Mouse (Mus musculus): ENCODE data around the gene Ptprr.

The Ptprr gene

DNA sequence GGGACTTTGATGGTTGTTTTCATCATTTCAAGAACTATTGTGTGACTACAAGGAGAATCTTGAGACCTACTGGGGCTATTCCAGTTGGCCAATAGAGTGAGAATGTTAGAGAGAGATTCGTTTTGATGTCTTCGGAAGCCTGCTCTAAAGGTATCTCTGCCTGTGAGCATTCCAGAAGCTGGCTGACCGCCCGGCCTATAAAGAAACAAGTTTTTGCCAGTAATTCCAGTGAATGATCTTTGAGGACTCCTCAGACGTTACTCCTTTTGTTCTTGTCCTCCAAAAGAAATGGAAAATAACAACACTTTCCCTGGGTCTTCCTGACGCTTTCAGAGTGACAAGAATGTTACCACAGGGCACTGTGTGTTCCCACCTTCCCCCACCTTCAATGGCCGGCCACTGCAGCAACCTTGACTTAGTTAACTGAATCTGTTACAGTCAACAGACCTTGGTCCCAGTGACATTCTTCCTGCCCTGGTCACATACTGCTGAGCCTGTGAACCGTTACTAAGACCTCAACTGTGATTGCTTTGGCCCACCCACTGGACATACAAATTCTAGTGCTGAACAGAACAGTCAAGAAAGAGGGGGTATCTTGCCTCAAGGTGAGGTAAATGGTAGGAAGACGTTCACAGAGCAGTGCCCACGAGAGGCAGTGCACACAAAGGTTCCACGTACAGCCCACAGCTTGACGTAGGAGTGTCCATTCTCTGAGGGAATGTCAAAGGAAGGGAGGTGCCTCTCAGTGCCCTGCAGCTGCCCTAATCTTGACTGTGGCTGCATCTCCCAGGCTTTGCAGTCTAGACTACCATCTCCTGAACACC is 252.8 kb downstream of the Ptprr start:
- DNase-seq = peak; percentile 91

DNA sequence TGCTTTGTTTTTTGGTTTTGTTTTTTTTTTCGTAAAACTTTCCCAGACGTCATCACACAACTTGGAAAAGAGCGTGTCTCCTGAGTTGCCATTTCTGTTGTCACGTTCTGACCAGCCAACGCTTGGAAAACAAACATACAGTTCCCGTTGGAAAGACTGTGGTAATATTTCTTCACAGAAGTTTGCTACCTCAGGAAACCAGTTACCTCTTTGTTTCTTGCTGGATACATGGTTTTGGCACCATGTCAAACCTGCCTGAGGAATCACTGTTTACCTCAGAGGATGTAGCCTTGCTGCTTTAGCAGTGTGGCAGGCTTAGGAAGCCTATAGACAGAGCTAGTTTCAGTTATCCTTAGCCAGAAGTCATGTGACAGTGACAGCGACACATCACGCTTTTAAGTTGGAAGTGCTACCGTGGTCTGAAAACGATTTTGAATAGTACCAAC is 253.5 kb downstream of the Ptprr start:
- DNase-seq = peak; percentile 81

DNA sequence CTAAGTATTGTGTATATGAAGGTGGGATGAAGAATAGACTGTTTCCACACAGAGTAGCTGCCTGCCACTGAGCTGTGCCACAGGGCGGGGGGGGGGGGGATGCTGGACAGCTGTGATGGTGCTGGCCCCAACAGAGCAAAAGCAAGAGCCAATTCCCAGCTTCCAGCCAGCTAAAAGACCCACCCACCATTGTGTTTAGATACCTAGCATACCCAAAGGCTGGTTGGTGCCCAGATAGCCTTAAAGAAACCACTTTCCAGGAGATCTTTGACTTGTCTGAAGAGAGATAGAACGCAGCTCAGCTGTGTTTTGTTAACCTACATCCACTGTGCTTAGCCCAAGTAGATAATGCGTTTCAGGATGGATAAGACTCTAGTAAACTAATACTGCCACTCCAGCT is 254.1 kb downstream of the Ptprr start:
- peak; percentile 82 for DNase-seq

DNA sequence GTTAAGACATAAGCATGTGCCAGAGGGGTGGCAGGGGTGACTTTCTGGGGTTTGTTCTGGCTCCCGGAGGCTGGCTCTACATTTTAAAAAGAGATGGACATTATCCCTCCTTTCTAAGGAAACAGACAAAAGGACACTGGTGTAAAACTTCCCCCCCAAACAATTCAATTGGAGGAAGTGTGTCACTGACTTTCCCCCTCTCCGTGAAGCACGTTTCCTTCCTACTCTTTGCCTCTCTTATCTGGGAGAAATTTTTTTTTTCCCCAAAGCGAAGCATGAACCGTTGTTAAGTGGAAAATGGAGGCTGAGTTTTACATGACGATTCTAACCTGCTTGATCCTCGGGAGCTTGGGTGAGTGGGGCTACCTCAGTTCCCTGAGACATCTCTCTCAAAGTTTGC is 257.3 kb downstream of the Ptprr start, which contains the start of gene Ptprb:
TSS of gene Ptprb (plus strand) at position 244 of the 400 bp plus-strand sequence.
- DNase-seq = peak; percentile 91

DNA sequence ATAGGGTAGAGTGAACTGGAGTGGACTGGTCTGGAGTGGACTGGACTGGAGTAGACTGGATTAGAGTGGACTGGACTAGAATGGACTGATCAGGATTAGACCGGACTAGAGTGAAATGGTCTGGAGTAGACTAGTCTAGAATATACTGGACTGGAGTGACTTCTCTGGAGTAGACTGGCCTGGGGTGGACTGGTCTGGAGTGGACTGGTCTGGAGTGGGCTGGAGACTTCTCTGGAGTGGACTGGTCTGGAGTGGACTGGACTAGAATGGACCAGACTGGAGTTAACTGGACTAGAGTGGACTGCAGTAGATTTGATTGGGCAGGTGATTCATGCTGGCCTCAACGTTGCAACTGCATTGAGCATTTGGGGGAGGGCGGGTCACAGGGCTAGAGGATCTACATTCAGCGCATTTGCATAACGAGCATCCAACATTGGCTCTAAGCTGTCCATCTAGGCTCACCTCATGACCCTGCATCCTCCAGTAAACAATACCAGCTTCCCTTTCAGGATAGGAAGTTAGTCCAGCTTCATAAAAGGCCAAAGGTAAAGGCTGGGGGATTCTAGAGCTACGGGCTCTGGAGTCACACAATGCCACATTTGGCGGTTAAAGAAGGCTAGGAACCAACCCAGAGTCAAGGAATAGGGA is 268.8 kb downstream of the Ptprr start:
- peak; percentile 92 for DNase-seq

DNA sequence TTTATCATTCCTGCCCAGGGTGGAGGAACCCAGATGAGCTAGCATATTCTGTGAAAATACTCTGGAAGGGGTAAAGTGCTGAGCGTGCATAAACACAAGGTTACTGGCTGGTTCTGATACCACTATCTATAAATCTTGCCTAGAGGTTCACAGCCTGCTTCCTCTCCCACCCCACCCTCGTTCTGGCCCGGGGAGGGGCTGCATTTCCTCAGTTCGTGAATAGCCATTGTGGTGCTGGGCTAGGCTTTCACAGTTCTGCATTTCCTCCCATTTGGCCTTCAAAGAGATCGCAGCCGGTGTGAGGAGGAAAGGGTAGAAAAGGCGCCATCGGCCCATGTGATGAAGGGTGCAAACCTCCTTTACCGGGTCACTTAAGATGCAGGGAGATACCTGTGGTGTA is 270.1 kb downstream of the Ptprr start:
- DNase-seq = peak; percentile 98

DNA sequence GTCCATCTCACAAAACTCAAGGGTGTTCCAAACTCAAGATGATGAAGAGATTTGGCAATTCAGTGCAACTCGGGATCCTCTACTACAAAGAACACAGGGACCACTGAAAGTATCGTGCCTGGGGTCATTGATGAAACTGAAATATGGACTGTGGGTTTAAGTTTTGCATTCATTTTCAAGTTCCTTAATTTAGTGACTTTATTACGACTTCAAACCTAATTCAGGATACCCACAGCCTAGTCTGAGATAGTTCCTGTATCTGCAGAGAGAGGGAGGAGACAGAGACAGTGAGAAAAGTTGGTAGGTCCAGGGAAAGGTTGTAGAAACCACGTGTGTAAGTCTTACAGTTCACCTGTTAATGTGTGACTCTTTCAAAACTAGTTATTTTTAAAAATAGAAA is 272.5 kb downstream of the Ptprr start:
- no peak for DNase-seq

DNA sequence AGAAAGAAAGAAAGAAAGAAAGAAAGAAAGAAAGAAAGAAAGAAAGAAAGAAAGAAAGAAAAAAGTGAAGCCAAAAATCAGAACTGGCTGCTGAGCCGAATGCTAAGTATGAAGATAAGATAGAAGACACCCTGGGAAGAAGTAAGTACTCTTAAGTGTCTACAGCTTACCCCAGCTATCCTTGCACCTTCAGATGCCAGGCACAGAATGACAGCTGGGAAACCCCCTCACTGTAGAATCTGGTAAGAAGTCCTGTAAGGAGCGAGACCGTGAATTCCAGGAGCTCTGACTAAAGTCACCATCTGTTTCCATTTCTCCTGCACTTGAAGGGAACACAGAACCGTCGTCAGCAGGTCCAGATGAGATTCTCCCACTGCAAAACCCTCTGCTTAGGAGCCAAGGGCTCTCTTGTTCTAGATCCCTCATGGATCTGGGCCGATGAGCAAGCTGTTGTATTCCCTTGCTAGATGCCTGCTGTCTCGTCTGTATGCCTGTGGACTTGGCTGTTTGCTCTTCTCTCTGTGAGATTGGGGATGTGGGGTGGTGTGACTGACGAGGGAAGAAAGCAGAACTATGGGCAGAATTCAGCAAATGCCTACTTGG is 273.2 kb downstream of the Ptprr start:
- peak; percentile 74 for DNase-seq

DNA sequence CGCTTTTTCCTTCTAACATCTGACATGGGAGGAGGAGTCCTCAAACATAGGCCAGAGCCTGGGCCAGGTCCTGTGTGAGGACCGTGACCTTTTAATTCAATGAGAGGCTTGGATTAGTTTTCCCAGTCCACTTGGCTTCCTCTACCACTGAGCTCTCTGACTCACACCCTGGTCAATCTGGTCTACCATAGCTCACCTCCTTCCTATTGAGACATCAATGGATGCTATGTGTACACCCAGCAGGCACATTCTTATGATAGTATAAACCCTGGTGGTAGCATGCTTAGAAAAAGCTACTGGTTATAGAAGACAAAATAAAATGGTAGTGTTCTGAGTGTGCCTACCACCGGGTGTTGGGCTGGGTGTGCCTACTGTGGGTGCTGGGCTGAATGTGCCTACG is 278.4 kb downstream of the Ptprr start:
- peak; percentile 33 for DNase-seq

DNA sequence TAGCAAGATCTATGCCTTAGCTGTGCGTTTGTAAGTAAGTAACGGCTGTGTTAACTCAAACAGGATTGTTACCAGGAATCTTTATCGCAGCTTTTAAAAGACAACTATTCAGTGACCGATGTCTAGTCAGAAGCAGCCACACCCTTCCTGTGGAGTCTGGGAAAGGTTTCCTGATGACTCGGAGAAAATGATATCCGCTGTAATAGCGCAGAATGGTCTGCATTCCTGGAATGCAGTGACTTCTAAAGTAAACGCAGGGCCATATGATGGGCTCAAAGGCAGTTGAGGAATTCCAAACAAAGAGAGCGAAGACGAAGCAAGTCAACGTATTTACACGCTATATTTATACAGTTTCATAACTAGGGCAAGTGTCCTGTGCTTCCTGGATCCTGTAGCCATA is 279.8 kb downstream of the Ptprr start:
- DNase-seq = peak; percentile 94

DNA sequence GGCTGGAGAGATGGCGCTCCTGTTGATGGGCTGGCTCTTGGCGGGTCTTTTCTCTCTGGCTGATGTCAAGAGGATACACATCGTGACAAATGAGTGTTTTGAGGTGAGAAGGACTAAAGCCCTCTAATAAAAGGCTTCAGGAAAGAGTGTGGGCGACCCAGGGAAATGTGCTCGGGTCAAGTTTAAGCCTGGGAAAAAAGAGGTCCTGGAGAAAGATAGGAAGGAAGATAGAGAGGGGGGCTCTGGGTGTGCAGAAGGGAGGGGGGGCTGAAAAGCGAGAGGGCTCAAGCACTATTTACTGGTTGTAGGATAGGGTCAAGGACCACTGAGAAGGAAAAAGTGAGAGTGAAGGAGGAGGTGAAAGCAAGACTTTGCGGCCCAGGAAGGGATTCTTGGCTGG is 282.8 kb downstream of the Ptprr start:
- DNase-seq = no peak

DNA sequence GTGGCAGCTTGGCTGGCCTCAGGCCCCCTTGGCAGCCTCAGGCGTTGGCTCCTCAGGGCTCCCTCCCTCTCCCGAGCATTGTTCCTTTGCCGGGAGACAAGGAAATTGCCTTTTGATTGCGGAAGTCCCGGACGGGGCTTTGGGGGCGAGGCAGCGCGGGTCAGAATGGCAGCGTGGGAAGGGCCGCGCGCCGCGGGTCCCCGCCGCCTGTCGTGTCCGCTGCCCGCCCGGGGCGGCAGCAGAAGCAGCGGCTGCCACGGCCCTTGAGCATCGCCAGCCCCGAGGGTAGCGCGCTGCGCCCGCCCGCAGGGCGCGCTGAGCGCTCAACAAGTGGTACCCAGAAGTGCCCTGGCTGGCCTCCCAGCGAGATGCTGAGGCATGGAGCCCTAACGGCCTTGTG is 283.2 kb downstream of the Ptprr start:
- peak; percentile 99 for DNase-seq

DNA sequence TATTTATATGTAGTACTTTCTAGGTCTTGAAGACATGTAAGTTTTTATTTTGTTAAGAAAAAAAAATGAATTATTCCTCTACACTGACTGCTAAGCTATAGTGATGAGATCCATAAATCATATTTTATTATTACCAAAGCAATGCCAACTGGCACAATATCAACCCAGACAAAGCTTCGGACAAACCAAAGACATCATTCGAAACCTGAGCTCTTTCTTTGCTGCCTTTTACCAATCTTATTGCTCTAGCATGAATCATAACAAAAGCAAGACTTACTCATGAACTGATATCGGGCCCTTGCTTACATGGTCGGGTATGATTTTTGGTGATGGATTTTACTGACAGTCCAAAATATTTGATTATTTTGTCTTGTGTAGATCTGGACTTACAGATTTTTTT is 286.3 kb downstream of the Ptprr start:
- no peak for DNase-seq

DNA sequence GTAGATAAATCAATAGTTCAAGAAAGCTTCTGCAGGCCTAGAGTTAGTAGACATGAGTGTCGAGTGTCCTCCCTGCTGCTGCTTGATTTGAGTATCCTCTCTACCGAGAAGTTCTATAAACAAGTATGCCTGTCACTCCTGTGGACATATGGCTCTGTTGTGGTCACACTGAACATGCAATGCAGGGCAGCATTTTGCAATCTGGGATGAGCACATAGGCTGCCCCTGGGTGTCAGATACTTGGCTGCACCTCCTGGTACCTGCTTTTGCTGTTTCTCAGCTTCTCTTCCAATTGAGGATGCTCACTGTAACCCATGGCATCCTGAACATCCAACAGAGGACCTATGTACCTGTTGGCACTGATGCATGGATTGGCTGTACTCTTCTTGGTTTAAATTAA is 291.4 kb downstream of the Ptprr start:
- peak; percentile 85 for DNase-seq

DNA sequence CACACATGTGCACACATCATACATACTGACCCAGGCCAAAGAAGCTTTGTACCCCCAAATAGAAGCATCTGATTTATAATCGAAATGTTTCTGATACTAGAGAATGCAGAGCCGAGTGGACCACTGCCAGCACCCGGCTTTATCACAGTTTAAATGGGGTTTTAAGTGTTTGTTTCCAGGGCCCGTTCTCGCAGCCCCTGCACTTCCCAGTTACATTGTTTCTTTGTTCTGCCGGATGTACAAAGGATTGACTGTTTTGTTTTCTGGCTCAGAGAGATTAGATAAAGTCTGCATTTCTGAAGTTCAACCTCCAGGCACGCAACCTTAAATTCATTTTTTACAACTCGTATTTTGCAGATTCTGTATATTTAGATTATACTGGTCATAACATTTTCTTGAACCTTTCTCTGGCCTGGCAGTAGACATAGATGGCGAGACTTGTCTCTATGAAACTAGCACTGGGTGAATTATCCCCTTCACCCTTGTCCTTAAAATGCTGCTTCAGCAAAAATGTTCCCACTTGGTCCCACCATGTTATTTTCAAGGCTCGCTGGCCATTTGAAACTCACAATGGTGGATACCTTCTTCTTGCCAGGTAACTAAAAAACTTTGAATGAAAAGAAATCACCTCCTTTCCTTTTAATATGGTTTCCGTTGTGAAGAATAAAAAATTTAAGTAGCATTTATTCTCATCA is 292.6 kb downstream of the Ptprr start:
- peak; percentile 90 for DNase-seq

DNA sequence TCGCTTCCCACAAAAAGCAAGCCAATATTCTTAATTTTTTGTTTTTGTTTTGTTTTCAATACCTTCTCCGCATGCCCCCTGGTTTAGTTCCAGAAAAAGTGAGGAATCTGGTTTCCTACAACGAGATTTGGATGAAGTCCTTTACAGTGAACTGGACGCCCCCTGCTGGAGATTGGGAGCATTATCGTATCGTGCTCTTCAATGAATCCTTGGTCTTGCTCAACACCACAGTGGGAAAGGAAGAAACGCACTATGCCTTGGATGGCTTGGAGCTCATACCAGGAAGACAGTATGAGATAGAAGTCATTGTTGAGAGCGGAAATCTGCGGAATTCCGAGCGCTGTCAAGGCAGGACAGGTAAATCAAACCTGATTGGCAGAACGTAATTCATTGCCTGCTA is 301.2 kb downstream of the Ptprr start:
- peak; percentile 92 for DNase-seq
